Mouse (Mus musculus) hindlimb bud, embryonic 11.5 days (tissue): ENCODE results near the gene Ccdc93.

Source experiments
- DNase-seq: peaks from one replicate; pipeline ENCODE4 v3.0.0-alpha.2; 2012; ENCODE audit warnings: low read depth, low spot score; ENCODE audit errors: extremely low spot score

Gene Ccdc93

DNA sequence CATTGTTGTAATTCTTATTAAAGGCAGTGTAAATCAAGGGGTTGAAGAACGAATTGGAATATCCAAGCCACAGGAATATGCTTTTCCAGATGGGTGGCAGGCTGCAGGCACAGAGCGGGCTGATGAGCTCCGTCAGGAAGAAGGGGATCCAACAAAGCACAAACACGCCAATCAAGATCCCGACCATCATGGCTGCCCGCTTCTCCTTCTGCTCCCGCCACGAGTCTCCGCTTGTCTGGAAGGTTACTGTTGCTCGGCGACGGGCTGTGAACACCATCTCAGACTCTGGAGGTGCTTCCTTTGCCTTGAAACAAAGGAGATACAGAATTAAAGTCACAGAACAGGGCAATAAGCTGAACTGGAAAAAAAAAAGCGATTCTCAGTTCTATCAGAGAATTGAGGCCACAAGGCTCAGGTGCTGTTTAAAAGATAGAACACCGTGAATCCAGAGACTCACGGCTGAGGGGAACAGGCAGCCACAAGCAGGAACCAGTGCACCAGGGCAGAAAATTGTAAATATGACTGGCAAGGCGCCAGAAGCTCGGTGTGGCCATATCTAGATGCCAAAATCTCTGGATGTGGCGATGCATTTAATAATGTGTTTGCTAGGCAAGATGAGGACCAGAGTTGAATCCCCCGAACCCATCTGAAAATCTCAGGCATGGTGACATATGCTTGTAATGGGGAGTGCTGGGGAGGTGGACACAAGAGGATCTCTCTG lies 79.7 kb downstream of the Ccdc93 start:
- DNase-seq = no peak

DNA sequence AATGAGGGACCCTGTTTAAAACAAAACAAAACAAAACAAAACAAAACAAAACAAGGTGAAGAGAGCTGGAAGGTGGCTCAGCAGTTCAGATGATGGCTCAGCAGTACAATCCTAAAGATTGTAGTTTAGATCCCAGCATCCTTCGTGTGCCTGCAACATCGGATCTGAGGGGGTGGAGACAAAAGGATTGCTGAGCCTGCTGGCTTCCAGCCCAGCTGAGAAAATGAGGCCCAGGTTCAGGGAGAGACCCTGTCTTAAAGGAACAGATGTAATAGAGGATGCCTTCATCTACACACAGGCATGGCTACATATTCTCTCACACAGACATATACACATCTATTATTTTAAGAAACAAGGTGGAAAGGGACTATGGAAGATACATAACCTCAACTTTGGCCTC lies 80.3 kb downstream of the Ccdc93 start:
- no peak for DNase-seq

DNA sequence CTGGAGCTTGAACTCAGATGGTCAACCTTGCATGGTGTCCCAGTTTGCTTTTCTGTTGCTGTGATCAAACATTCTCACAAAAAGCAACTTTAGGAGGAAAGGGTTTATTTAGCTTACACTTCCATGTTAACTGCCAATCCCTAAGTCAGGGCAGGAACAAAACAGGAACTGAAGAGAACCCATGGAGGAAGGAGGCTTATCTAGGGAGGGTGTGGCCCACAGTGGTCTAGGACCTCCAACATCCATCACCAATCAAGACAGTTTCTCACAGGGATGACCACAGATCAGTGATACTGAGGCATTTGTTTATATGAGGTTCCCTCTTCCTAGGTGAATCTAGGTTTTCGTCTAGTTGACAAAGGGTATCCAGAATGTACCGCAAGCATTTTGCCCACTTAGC lies 81.1 kb downstream of the Ccdc93 start:
- DNase-seq = no peak

DNA sequence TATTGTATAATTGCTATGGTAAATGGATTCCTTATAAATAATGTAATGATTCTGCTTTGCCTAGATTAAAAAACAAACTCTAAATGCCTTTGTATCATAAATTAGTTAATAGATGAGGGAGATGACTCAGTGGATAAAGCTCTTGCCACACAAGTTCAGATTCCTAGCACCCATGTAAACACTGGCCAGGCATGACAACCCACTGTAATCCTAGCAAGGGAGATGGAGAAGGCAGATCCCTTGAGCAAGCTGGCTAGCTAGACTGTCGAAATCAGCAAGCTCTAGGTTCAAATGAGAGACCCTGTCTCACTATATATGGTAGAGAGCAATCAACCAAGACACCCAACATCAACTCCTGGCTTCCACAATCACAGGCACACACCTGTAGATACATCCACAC lies 87.8 kb downstream of the Ccdc93 start:
- DNase-seq = no peak

DNA sequence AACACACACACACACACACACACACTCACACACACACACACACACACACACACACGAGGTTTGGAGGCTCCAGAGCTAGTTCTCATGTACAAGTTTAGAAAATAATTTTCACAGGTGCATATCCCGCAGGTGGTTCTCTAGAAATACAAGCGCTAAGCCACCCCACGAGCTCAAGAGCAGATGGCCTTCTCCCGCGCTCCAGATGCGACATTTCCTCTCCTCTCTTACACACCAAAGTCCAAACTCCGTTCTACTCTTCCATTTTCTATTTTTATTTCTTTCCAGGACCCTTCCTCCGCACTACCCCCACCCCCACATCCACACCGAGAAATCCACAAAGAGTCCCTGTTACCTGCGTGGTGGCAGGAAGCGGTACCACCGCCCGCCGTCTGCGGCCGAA lies 96.2 kb downstream of the Ccdc93 start:
- no peak for DNase-seq

DNA sequence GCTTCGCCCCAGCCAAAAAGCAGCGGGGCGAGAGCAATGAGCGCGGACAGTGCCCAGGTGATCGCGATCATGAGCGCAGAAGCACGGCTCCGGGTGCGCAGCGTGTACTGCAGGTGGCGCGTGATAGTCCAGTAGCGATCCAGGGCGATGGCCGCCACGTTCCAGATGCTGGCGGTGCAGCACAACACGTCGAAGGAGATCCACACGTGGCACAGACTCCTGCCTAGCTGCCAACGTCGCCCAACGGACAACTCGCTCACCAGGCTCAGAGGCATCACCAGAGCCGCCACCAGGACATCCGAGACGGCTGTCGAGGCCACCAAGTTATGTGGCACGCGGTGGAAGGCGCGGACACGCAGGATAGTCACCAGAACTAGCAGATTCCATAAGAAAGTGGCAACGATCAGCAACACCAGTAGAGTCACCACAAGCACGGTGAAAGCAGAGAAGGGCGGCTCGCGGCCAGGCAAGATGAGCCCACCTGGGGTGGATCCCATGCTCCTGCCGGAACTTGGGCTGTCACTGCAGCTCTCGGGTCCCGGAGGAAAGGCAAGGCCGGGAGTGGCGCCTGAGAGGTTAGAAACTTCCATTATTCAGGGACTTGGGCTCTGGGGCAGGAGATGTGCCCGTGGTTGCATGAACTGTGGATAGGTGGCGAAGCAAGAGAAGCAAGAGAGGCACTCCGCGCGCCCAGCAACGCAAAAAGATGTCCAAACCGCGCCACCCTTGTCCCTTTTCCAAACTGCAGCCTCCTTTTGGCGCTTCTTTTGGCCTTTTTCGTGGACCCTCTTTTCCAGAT lies 97.0 kb downstream of the Ccdc93 start:
- DNase-seq = no peak

DNA sequence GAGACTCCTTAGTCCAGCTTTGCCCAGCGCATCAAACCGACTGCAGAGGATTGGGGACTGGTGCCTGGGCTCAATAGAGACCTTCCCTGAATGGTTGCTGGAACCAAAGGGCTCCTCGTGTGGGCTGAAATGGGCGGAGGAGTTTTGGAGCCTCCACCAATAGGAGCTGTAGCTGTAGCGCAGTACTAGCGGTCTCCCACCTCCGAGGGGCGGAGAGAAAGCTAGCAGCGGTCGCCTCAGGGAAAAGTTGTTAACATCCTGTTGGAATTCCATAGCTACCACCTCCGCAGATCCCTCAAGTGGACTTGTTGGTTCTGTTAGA lies 97.5 kb downstream of the Ccdc93 start, which contains the start of gene Htr5b:
TSS of gene Htr5b (minus strand) at position 67 of the 322 bp plus-strand sequence.
- DNase-seq = peak; percentile 22

DNA sequence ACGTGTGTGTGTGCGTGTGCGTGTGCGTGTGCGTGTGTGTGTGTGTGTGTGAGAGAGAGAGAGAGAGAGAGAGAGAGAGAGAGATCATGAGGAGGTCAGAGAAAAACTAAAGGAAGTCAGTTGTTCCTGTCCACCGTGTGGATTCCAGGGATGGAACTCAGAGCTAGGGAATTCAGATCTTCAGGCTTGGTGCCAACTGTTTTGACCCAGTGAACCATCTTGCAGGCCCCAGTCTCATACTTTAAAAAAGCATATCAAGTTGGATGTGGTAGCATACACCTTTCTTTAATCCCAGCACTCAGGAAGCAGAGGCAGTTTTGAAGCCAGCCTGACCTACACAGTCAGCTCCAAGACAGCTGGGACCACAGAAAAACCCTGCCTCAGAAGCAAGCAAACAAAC lies 98.4 kb downstream of the Ccdc93 start:
- DNase-seq = no peak

DNA sequence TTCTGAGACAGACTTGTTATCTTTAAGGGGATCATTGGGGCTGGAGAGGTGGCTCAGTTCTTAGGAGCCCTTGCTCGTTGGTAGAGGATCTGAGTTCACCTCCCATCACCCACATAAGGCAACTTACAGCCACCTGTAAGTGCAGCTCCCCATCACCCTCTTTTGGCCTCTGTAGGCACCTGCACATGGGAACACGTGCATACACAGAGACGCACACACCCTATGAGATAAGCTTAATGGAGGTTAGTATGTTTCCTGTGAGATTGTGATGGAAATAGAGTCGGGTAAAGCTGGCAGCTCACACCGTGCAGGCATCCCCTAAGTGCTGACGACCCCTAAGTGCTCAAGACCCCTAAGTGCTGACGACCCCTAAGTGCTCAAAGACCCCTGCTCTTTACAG lies 100.6 kb downstream of the Ccdc93 start:
- no peak for DNase-seq

DNA sequence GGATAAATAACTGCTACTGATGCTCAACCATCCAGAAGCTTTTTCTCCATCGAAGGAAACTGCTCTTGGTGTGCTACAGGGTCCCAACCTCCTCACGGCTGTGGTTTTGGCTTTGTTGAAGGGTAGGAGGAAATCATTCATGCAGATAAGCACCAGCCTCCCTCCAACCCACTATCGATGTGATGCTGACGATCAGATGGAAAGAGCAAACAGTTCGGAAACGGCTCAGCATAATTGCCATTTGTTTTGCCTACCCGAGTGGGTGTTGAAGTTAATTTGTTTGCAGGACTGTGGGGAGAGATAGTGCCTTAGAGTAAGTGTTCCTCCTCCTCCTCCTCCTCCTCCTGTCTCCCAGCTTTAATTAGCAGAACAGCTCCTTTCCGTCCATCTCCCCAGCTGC lies 109.5 kb downstream of the Ccdc93 start:
- no peak for DNase-seq

DNA sequence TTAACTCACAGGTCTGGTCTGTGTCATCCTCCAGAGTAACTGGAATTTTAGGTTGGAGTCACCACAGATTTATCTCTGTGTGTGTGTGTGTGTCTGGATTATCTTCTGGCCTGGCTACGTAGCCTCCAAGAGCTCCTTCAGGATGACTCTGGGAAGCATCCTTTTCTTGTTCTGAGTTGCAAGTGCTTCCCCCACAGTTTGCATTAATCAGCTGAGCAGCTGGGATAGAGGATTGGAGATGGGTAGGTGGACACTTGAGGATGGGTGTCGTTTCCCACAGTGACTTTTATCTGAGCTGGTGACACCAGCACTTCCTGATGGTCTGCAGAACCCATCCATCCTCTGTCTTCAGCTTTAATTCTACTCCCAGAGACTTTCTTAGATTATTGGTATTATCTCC lies 116.0 kb downstream of the Ccdc93 start:
- DNase-seq = no peak

DNA sequence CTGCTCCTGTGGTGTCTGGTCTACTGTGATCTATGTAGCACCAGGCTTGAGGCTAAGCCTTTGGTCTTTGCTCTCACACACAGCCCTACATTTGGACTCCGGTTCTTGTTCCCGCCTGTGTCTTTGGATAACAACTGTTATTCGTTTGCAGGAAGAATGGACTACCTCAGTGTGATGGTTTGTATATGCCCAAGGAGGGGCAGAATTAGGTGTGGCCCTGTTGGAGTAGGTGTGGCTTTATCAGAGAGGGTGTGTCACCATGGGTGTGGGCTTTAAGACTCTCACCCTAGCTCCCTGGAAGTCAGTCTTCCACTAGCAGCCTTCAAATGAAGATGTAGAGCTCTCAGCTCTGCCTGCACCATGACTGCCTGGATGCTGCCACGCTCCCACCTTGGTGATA lies 117.8 kb downstream of the Ccdc93 start:
- no peak for DNase-seq

DNA sequence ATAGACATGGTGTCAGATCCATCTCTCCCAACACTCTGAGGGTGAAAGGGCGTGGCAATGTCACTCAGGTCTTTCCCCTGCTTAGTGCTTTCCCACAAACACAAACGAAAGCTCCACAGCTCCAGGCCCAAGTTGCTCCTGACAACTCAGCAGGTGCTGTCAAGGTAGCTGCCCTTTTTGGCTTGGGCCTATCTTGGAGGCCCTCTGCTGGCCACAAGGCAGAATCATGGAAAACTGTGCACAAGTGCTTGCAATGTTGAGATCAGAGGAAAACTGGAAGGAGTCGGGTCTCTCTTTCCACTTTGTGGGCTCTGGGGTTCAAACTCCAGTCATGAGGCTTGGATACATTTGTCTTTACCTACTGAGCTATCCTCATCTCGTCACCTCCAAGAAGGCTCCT lies 118.6 kb downstream of the Ccdc93 start:
- no peak for DNase-seq

DNA sequence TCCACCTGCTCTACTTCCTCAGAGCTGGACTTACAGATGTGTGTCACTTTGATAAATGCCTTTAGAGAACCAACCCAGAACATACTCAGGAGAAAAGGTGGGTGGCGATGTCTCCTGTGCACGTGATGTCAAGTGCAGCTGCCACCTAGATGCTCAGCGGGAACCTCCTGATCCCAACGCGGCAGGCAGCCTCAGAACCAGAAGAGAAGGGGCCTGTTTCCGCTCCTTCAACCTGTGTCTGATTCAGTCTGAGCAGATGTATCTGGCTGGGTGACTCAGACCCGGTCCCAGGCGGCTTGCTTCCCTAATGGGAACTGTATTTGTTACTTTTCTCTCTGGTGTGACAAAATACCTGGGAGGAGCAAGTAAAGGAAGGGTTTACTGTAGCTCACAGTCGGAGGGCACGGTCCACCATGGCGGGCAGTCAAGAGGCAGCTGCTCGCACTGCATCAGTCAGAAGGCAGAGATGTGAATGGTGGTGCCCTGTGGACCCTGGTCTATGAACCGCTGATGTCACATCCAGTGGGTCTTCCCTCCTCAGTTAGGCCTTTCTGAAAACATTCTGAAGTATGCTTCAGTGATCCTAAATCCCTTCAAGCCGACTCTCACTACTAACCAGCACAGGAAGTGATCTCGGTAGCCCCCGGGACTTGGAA lies 120.1 kb downstream of the Ccdc93 start:
- DNase-seq = no peak

DNA sequence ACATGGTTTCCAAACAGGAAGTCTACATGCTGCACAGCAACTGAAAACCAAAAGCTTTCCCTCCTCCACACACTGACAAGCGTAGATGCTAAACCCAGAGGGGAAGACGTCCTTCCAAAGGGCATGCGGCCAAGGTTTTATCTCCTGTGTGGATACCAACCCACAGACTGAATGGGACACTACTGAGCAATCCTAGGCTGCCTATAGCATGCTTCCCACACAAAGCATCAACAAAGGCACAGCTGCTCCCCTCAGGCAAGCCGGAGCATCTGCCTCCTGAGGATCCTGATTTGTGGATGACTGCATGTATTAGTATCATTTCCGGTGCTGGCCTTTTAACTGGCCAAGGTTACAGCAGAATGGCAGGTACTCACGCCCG lies 120.6 kb downstream of the Ccdc93 start:
- no peak for DNase-seq
